Mouse (Mus musculus): ENCODE measurements around the gene Dnm3. TPM values are rescaled to one million over a fixed set of nuclear protein-coding genes. Genes with fewer than 3 reads are reported as not detected.

Gene Dnm3
- total RNA-seq, 4 experiments from 2014 or later: 4.6 to 7.6 (median 6.2) TPM

DNA sequence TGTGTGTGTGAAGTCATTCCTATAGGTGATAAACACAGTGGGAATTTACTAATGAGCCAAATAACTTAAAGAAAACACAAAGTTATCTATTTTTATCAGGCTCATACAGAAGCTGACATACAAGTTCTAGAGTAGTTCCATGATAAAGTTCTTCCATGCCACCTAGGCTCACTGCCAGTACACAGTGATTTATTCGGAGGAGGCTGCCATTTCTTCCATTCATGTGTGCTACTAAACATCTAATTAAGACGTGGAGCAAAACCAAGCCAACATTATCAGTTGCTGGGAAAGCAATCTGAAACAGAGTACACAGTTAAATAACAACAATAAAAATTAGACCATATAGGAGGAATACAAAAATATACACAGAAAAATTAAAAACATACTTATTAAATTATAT is 150.2 kb downstream of the Dnm3 start:
- DNase-seq (ENCODE audit: low spot score in 2 of 2): no peak

DNA sequence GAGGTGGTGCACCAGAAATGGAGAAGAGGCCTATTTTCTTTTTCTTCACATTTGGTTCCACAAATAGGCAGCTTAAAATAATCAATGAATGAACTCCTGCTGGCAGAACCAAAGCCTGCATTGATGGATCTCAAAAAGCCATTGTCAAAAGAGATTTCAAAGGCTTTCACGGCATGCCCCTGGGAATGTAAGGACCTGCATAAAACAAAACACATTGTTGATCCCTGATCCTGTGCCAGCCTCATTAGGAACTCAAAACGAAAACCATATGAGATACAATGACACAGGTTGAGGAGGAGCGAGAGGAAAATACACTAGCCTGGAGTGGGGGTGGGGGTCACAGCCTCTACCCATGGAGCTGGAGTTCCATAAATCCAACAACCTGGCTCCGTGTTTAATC is 153.4 kb downstream of the Dnm3 start:
- no peak for DNase-seq (ENCODE audit: low spot score in 2 of 2)

DNA sequence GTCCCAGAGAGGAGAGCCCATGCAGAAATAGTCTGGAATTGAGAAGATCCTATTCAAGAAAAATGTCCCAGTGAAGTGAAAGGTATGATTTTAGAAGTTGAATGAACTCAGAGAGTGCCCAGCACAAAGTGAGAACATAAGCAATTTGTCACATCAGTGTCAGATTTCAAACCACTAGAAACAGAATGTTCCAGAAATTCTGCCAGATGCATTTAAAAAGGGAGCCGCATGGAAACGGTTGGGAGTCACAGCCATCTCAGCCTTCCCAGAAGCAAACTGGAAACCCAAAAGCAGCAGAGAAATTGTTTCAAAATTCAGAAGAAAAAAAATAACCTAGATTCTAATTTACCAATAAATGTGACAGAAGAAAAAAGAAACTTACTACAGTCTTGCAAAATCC is 154.7 kb downstream of the Dnm3 start:
- no peak for DNase-seq (ENCODE audit: low spot score in 2 of 2)

DNA sequence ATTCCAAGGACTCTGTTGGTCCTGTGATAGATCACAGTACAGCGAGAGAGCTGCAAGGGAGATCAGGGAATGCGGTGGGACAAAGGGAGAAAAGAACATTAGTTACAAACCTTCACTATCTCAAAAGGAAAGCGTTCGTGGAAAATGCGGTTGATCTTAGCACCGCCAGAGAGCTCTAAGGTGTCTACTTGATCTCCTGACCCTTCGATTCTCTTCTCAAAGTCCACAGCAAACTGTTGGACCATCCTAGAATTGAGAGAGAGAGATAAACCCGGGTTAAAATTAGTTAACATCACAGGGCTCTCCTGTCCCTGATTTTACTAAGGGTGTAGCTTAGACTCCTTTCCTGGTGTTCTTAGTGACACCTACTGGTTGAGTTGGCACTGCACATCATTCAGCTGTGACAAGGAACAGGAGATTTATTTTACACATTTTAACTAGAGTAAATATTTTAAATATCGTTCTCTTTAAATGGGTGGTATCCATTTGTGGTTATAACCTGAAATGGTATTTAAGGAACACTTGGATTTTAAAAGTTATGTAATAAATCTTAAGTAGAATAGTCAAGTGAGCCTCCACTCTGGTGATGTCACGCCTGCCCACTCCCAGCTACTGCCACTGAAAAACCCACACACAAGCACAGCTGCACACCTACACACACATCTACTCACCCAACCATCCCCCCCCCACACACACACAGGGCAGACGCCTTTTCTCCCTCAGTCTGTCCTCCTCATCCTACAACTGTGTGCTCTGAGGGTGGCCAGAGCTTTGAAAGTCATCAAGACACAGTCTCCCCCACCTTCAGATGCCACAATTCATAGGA is 164.2 kb downstream of the Dnm3 start:
- DNase-seq (ENCODE audit: low spot score in 2 of 2): no peak

DNA sequence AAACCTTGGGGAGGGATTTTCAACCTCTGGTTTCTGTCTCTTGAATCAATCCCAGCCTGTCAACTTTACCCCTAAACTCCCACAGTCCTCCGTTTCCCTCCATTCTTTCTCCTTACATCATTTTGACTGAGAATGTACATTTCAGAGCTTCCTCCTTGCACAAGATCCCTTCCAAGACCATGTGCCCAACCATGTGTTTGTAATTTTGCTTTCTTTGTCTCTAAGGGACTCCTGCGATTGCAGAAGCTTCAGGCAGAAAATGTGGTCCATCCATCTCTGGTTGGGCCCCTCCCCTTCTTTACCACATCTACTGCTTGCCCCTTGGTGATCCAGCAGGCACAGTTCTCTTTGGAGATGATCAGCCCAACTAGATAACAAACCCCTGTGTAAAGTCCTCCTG is 165.2 kb downstream of the Dnm3 start:
- no peak for DNase-seq (ENCODE audit: low spot score in 2 of 2)

DNA sequence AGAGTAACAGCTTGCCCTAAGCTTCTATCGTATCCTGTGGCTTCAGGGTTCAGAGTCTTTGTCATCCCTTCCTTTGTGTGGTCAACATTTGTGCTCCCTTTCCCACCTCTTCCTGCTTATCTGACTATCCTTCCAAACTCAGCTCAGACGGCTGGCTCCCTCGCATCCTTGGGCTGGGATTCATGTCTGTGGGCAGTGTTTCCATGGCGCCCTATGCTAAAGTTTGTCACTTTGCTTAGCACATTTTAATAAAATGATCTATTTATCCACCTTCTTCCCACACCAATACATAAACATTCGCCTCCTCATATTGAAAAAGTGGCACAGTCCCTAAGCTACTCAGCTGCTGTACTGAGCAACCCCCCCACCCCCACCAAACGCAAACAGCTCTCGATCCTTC is 165.7 kb downstream of the Dnm3 start:
- no peak for DNase-seq (ENCODE audit: low spot score in 2 of 2)

DNA sequence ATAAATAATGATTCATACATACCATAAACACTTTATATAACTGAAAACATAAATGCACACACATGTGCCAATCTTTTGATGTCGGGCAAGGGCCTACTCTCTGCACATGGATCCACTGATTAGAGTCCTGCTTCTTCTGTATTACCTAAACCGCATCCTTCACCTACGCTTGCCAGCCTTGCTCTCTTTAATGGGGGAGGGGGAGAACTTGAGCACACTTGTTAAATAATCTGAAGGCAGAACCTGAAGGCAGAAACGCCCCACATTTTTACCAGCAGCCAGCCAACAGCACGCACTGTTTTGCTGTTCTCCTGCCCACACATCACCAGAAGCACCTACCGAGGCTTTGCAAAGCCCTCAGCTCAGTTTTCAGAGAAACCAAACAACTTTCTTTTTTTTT is 172.6 kb downstream of the Dnm3 start:
- no peak for DNase-seq (ENCODE audit: low spot score in 2 of 2)

DNA sequence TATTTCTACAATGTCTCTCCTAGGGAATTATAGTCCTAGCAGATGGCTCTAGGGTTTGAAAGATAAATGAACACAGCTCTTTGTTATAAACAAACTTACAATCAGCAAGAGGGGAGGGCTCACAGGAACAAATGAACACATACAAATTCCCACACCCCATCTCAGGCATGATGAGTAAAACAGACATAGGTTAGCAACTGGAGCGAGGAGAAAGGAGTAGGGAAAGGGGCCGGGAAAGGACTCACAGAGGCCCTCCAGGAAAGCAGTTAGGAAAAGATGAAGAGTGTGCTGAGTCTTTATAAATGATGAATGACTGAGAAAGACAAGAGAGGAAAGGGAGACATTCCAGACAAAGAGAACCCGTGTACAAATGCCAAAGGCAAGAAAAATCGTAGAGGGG is 175.4 kb downstream of the Dnm3 start:
- no peak for DNase-seq (ENCODE audit: low spot score in 2 of 2)

DNA sequence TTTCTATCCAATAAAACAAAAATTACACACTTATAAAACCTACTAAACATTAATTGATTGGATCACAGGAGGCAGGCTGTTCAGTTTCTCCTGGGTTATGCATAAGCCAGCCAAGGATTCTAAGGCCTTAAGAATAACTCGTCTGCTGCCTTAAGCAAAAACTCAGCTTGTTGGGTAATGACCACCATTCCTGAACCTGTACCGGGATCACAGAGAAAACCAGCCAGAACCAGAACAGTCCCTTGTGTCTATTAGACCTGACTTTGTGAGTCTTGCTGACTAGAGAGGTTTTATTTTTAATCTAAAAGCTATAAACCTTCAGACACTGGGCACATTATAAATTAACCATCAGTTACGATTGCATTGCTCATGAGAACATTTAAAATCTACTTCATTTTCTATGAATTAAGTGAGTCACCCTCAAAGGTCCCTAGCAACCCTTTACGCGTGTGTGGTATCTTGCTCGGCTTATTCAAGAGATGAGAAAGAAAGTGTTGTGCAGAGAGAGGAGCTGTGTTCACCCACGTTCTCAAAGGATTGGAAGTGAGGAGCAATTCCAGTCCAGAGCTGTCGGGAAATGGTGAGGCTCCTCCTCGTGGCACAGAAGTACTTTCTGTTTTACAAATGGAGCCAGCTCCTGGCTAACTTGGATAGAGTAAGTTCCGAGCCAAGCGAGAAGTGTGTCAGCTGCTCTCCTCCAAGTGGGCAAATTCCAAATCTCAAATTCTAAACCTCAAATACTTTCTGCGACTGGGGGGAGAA is 178.1 kb downstream of the Dnm3 start:
- DNase-seq (ENCODE audit: low spot score in 2 of 2): peak; percentile 20 to 28

DNA sequence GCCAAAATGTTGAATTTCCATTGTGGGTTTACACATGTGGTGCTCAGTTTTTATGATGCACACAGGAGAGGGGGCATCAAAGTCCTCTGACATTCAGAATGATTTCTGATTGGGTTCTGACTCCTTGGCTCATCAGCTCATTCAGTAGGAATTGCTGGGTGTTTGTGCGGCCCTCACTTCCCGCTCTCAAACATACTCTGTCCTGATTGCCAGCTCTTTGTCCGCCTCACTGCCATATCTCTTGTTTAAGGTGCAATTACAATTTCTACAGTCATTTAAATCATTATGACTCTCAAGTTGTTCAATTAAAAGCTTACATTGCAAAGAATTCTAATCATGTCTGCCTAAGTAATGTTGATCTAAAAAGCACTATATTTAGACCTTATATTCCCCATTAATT is 179.3 kb downstream of the Dnm3 start:
- DNase-seq (ENCODE audit: low spot score in 2 of 2): no peak

DNA sequence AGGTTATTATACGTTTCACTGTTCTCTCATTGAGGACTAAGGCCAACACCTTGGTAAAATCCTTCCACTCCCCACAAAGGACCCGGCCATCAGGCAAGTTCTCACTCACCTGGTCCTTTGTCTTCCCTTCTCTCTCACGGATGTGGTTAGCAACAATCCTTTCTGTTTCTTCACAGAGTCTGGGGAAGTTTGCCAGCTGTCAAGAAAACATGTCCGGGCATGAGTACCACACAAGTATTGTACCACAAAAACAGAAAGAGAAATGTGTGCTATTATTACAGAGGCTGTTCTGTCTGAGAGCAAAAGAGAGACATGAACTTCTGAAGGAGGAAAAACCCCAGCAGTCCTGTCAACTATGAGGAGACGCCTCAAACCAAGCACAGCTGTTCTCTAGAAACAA is 182.4 kb downstream of the Dnm3 start:
- no peak for DNase-seq (ENCODE audit: low spot score in 2 of 2)

DNA sequence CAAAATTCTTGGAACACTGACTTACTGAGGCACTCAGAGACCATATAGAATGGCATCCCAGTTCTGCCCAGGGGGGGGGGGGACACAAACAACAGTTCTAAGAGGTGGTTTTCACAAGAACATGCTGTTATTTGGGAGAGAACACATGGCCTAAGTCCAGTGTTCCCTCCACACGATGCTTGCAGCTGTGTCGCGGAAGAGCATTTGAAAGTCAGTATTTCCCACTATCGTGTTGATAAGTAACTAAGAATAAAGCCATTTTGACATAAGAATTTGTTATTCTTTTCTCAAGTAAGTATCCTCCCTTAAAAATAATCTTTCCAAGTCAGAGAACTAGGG is 183.3 kb downstream of the Dnm3 start:
- no peak for DNase-seq (ENCODE audit: low spot score in 2 of 2)

DNA sequence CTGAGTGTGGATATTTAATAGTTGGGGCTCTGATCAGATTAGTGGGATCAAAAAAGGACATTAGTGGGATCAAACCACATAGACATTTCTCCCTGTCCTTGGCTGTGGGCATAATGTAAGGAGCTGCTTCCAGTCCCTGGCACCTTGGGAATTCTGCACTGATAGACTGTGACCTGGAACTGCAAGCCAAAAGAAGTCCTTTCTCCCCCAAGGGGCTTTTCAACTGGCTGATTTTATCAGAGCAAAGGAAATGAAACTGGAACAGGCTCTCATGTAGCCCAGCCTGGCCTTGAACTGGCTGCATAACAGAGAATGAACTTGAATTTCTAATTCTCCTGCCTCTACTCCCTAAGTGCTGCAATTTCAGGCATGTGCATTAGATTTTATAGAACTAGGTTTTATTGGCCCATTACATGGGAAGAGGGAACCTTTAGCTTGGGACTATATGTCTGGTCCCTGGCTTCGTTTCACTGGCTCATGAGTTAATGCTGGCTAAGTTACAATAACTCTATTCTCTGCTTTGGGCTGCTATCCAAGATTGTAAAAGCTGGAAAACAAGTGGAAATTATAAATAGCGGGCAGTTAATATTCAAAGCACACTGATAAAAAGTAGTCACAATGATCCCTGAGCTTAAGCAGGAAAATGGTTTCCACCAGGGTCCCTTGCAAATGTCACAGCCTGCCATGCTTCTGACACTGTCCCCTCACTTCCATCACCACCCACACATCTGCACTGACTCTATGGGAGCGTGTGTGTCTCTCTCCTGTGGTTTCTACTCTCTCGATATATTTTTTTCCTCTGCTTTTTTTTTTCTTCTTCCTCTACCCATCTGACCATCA is 183.9 kb downstream of the Dnm3 start:
- DNase-seq (ENCODE audit: low spot score in 2 of 2): no peak

DNA sequence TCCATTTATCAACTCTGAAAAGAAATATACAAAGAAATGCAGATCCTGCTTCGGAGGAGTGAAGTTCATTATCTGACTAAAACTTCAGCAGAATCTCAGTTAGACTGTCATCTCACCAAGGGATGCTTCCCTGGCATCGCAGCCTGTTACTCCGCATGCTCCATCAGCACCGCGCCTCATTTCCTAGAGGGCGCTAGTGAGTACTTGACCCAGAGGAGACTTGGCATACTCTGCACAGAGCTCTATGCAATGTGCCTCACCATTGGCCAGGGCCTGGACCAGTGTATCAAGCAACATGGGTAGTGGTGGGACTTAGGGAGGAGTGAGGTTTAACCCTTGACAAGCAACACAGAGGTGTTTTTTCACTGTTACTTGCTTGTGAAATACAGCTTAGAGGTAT is 190.9 kb downstream of the Dnm3 start:
- DNase-seq (ENCODE audit: low spot score in 2 of 2): no peak

DNA sequence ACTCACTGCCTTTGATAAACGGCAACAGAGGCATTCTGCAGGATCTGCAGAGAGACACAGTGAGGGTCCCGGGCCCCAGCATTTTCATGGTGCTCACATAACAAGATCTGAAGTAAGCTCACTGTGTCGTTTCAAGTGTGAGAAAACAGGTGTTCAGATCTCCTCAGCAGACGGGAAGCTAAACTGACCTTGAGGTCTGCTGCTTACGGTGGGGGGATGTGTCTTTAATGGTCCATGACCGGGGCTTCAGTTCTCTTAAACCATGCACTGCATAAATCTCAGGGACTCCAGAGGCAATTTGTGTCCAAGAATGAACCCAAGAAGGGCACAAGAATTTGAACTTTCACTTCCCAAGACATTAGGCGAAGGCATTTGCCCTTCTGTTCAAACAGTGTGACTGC is 195.9 kb downstream of the Dnm3 start:
- no peak for DNase-seq (ENCODE audit: low spot score in 2 of 2)

DNA sequence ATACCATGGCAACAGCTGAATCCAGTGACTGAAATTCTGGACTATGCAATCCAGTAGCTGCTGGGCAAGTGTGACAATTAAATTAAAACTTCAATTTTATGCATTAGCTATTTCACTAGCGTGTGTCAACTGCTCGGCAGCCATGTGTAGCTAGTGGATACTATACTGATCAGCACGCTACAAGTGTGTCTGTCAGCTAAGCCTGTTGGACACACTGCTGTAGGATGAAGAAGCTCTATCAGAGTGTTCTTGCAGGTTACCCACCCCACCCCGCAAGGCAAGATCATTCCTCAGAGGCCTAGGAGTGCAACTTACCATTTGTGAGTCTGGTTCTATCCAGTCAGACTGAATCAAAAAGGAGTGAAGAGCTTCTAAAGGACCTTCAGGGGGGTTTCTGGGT is 197.8 kb downstream of the Dnm3 start:
- DNase-seq (ENCODE audit: low spot score in 2 of 2): no peak

DNA sequence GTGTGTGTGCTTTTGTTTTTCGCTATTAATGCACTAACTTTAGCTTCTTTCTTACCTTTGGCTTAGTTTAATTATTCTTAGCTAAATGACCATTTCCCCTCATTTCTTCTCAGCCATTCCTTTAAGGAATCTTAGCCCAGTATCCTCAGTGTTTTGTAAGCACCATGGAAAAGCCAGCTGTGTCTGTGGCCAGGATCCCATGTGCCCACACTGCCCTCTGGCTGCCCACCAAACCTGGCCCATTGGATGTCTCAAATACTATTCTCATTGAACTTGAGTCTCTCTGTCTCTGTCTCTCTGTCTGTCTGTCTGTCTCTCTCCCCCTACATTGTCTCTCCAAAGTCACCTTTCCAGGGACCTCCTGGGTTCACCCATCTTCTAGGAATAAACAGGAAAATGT is 201.8 kb downstream of the Dnm3 start:
- DNase-seq (ENCODE audit: low spot score in 2 of 2): peak in 1 of 2 experiments; percentile 5

DNA sequence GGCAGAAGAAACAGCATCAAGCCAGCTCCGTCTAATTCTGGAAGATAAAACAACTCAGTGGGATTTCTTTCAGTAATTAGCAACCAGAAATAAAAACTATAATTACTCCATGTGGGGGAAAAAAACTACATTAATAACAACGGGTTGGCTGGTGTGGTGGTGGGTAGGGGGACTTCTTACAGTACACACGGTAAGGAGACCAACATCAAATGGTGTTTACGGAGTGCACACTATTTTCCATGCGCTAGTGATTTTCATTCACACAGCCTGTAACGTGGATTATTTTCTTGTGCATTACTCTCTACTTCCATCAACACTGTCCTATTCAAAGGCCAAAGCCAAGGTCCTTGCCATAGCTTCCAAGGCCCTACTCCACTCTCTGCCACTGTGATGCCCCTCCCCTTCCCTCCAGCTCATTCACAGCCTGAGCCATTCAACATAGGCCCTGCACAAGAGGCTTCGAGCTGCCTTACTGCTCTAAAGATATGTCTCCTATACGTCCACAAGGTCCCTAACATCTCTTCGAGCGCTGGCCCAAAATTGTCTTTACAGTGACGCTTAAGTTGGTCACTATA is 203.1 kb downstream of the Dnm3 start:
- DNase-seq (ENCODE audit: low spot score in 2 of 2): no peak

DNA sequence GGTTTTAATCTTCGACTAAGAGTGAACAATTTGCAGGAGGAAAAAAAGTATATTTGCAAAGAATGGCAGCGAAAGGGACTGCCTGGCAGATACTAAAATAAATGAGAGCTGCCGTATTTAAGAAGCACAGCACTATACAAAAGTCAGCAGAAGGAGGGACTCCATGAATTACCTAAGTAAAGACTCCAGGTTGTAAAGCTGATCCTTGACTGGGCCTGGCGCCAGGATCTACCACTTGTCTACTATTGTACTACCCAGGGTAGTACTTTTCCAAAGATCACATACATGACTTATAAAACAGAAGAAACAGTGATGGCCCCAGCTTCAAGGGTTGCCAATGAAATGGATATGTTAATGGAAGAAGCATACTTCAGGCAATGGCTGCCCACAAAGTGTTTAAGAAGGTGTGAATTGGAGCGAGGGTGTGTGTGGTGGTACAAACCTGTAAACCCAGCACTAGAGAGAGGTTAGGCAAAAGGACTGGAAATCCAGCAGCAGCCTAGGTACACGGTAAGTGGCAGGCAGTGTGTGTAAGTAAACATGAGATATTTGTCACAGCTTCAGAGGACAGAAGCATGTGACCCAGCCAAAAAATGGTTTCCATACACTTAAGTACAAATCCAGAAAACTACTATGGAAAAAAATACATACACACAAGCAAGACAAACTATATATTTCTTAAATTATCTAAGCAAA is 220.8 kb downstream of the Dnm3 start:
- DNase-seq (ENCODE audit: low spot score in 2 of 2): no peak

DNA sequence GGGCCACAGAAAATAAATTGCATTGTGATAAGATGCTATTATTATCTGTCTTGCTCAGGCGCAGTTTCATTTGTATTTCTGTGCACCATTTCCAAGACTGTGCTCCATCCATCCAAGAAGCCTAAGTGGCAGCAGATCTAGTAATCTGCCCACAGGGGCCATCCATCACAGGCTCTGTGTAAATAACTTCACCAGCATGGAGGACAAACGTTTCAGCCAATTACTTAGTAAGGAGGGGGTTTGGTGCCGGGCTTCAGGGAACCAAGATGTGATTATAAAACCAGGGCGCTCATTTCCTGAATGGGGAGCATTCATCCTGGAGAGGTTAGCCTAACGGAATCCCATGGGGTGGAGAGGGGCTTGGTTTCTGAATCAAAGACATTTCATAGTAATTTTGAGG is 222.9 kb downstream of the Dnm3 start:
- DNase-seq (ENCODE audit: low spot score in 2 of 2): no peak

DNA sequence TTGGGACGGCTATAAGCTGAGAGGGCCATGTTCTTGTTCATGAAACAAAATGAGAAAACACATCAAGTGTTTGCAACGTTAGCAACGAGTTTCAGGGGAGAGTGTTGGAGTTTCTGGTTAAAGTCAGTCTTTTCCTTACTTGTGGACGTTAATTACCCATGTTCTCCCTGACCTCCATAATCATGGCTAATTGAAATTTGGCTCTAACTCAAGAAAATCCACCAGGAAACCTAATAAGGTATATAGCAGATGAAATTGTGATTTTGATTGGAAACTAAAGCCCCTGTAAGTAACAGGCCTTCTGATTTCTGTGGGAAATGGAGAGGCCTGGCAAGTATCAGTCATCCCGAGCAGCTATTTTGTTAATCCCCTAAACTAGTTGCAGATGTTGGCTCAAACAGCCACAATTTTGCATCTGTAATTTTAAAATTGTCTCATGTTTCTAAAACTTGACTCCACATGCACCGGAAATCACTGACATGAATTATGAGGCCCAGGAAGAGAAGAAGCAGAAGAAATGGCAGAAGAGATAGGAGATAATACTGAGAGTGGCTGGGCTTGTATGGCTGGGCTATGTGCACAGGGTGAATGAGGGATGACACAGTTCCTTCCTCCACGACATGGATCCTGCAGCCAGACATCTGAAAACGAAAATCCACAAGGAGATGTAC is 223.7 kb downstream of the Dnm3 start:
- DNase-seq (ENCODE audit: low spot score in 2 of 2): no peak

Measured in gastrocnemius, adult 8-10 months (tissue).